Mouse (Mus musculus): ENCODE measurements around the gene Chchd5. TPM values are rescaled to one million over a fixed set of nuclear protein-coding genes. Genes with fewer than 3 reads are reported as not detected.

Chchd5 gene
- polyA plus RNA-seq, 1 experiment, result 2.6 TPM

- no peak for TF ChIP-seq GATA1 (IDR thresholded peaks at IDR 0.05; ENCODE audit: low read length)
Observed at GRCm38 (mm10) chr2:129179946-129180853, 50.7 kb downstream of the Chchd5 start.

GRCm38 (mm10) chr2:129181509-129181908 lies 52.0 kb downstream of the Chchd5 start:
- no peak for TF ChIP-seq GATA1 (IDR thresholded peaks at IDR 0.05; ENCODE audit: low read length)

- no peak for TF ChIP-seq GATA1 (IDR thresholded peaks at IDR 0.05; ENCODE audit: low read length)
Observed at GRCm38 (mm10) chr2:129182412-129182811, 52.9 kb downstream of the Chchd5 start.

GRCm38 (mm10) chr2:129183561-129184031 lies 54.1 kb downstream of the Chchd5 start:
- no peak for TF ChIP-seq GATA1 (IDR thresholded peaks at IDR 0.05; ENCODE audit: low read length)

Other genes starting within 250 kb of the Chchd5 start
- 0.43 and 0.93 TPM in 2 replicates for gene Zc3h8, start 185.6 kb upstream of the Chchd5 start, polyA plus RNA-seq (2012)
- gene Zc3h6, start 162.3 kb upstream of the Chchd5 start, polyA plus RNA-seq (2012), result 2.1 and 3.0 TPM in 2 replicates
- gene Gm10762, start 162.0 kb upstream of the Chchd5 start, polyA plus RNA-seq (2012), result 12.1 and 12.3 TPM in 2 replicates
- not detected in 2 replicates for gene Vinac1, start 81.5 kb upstream of the Chchd5 start, polyA plus RNA-seq (2012)
- not detected in 2 replicates for gene Ttl, start 63.8 kb upstream of the Chchd5 start, polyA plus RNA-seq (2012)
- 25.8 and 27.1 TPM in 2 replicates for gene Polr1b, start 28.7 kb upstream of the Chchd5 start, polyA plus RNA-seq (2012)
- gene Slc20a1, start 69.1 kb downstream of the Chchd5 start, polyA plus RNA-seq (2012), result 51.8 and 57.4 TPM in 2 replicates
- 39.1 and 55.6 TPM in 2 replicates for gene Ckap2l, start 167.5 kb downstream of the Chchd5 start, polyA plus RNA-seq (2012)
- not detected in 2 replicates for gene Il1a, start 180.3 kb downstream of the Chchd5 start, polyA plus RNA-seq (2012)
- 0.04 and 0.11 TPM in 2 replicates for gene Il1b, start 241.4 kb downstream of the Chchd5 start, polyA plus RNA-seq (2012)

All from G1E-ER4 (cell line).